Mouse (Mus musculus) lung, postnatal 25 days (tissue): Measurements from ENCODE around the gene Dmrt2.

Experiments used
- DNase-seq: peaks from one replicate; pipeline ENCODE4 v3.0.0; 2022; ENCODE audit warnings: low spot score

Dmrt2 gene

DNA sequence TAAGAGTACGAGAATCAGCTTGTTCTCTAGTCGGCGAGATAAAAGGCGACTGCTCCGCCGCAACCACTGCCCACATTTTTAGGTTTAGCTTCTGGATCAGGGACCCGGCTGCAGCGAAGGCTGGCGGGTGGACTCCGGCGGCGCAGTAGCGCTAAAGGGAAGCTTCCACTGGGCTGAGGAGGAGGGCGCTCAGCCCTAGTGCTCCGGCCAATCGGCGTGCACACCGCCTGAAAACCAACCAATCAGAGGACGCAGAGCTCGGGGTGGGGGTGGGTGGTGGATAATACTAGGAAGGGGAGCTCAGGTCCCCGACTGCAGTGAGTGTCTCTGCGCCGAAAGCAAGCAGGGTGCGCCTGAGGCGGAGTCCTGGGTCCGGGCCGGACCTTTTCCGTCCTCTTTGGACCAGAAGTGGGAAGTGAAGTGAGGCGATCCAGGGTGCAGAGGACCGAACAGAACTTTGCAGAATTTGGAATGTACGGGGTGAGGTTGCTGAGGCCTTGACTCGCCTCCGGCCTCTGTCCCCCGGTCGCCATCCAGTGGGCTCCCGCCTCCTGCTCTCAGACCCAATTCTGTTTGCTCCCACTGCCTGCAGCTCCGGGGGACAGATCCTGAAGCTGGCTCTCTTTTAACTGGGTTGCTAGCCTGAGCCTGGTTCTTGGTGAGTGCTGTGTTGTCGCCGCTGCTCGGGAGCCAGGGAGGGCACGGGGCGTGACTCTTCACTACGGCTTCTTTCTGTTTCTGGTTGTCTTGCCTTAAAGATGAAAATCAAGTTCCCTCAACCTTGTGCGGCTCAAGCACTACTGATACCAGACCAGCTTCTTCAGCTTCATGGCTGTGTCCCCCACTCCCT lies at the start of gene Dmrt2:
Gene Dmrt2, plus strand, starts transcription at position 311 of the 850 bp plus-strand sequence.
- DNase-seq = peak; percentile 24

- DNase-seq = peak; percentile 51
These were observed 43.7 kb upstream of the Dmrt2 start for GRCm38 (mm10) chr19:25628490-25628889.

DNA sequence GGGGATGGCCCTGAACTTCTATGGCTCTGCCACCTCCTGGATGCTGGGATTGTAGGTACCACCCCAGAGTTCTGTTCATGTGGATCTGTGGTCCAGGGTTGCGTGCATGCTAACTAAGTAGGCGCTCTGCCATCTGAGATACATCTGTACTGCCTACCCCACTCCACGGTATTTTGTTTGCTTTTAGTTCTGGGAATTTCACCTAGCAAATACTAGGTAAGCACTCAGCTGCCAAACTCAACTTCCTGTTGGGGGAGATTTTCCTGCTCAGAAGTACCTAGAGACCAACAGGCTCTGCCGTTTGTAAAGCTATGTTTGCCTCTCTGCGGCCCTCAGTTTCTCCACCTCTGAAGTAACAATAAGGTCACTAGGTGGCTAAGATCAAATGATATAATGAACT lies 37.1 kb upstream of the Dmrt2 start:
- no peak for DNase-seq

DNA sequence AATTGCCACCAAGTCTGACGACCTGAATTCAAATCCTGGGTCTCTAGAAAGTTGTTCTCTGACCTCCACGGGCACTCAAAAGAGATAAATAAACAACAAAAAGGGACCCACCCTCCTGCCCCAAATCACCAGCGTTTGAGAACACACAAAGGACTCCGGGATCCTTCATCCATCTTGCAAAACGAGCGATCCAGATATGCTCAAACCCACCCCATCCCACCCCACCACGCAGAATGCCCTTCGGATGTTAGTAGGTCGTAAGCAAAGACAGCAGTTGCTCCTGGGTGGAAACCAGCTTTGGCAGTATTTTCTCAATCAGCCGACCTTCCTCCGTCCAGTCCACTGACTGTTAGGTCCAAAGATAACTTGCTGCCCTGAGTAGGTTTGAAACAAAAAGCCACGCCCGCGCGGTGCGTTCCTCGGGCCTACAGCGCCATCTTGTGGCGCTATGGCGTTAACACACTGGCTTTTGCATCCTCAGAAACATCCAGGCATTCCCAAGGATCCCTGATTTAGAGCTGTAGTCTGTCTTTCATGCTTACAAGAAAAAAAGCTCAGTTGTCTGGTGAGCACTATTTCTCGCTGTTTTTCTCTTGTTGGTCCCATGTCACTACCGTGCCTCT lies 36.5 kb upstream of the Dmrt2 start:
- DNase-seq = peak; percentile 53

- DNase-seq = no peak
These were observed 33.3 kb upstream of the Dmrt2 start for GRCm38 (mm10) chr19:25638766-25639361.

DNA sequence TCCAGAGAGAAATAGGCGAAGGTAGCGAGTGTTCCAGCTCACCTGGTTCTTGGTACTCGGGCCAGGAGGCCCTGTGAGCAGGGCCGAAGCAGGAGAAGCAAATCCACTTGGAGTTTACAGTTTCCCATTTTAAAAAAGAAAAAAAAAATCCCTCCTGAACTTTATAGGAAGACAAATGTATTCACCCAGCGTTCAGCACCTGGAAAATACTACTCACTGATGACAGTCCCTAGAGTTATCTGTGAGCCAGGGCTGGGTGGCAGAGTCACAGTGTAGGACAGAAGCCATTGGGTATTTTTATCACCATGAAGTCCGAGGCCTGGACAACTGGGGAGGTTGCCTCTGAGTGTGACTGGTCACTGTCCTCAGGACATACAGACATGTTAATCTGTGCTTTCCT lies 30.4 kb upstream of the Dmrt2 start:
- DNase-seq = no peak

- no peak for DNase-seq
These were observed 25.1 kb upstream of the Dmrt2 start for GRCm38 (mm10) chr19:25647136-25647535.

DNA sequence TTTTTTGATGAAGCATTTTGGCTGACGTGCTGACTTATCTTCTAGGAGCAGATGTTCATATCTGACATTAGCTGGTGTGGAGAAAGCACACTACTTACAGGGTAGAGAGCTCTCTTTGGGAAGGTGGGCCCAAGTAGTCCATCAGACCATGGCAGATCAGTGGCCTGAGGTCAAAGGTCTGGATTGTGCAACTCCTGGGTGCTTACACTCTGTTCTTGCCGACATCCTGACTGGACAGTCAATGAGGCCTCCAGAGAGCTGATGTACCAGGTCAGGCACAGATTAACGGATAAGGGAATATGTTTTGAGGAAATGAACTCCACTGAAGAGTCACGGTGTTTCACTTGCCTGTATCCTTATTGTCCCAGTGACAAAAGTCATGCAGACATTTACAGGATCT lies 23.5 kb upstream of the Dmrt2 start:
- no peak for DNase-seq

- no peak for DNase-seq
These were observed 21.7 kb upstream of the Dmrt2 start for GRCm38 (mm10) chr19:25650474-25650873.

- no peak for DNase-seq
These were observed 19.7 kb upstream of the Dmrt2 start for GRCm38 (mm10) chr19:25652560-25652959.

DNA sequence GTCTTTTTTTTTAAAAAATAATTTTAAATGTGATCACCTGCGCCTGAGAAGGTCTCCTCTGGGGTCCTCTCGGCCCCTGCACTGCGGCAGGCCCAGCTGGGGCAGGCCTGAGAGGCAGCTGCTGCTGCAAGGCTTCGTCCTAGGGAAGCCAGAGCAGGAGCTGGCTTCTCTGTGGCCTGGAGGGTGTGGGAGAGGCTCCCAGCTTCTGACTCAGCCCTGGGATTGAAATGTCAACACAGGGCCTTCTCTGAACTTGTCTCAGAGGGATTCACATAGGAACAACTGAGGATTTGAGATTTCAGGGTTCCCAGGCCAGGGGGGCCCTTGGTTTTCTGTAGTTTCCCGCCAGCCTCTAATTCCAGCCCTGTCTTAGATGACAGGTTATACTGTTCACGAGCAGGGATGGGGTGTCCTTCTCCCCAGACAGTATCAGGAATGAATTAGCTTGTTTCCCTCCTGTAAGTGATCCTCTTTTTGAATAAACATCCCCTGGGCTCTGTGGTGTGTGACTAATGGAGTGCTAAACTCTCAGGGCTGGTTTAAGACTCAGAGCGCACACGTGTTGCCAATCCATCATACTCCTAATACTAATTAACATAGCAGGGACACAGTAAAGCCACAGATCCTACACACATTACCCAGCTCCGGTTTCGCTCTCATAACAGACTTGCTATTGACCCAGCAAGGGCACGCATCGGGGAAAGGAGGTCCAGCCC lies 18.0 kb upstream of the Dmrt2 start:
- no peak for DNase-seq

GRCm38 (mm10) chr19:25665486-25666339 lies 6.5 kb upstream of the Dmrt2 start:
- DNase-seq = no peak

GRCm38 (mm10) chr19:25667836-25668235 lies 4.4 kb upstream of the Dmrt2 start:
- DNase-seq = no peak

- DNase-seq = no peak
These were observed 2.5 kb upstream of the Dmrt2 start for GRCm38 (mm10) chr19:25669593-25670248.

- DNase-seq = no peak
These were observed 1.5 kb upstream of the Dmrt2 start for GRCm38 (mm10) chr19:25670571-25671285.

- DNase-seq = no peak
These were observed 530 bp upstream of the Dmrt2 start for GRCm38 (mm10) chr19:25671681-25672080.

- DNase-seq = no peak
These were observed 1.2 kb downstream of the Dmrt2 start for GRCm38 (mm10) chr19:25673224-25674055.

DNA sequence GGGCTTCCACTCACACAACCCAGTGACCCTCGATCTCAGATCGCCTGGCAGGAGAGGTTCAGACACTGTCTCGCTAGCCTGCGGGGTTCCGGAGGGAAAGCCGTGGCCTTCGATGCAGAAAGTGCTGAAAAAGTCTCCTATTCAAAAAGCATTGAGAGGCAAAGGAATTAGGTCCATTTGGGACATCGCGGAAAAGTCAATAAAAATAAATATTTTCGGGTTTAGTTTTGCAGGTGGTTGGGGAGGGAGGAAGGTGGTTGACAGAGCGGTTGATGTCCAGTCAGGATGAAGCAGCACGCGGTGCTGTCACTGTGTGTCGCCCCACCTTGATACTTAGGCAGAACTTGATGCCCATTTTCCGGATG lies 1.8 kb downstream of the Dmrt2 start:
- DNase-seq = no peak

DNA sequence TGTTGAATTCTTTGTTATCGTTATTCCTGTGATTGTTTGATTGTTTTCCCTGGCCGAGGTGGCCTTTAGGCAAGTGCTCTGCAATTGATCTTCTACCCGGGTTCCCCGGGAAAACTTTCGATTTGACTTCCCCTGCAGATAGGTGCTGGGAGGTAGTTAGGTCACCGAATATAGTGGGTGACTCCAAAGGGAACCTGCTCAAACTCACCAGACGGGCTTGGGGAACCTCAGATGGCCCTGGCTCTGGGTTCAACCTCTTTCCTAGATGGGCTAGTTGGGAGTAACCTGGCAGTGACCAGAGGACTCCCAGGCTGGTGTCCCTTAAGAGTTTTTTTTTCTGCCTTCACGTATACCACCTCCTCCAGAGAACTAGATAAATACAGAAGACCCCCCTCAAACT lies 2.5 kb downstream of the Dmrt2 start:
- no peak for DNase-seq
